8 mouse cellular contexts compared by ENCODE assay signal in genomic region chr17:34031465-34032173, GRCm38 (mm10). TPM values are rescaled to one million over a fixed set of nuclear protein-coding genes. Genes with fewer than 3 reads are reported as not detected.
DNase-seq lines count a peak whose midpoint lies in the region; ATAC-seq and TF ChIP-seq lines count a peak whose summit lies in the region.

Gene Slc39a7 (minus strand): TSS chr17:34031682.
Gene Rxrb (plus strand): TSS chr17:34031812.

- intact Hi-C loops in heart, adult 2 months (cut with DNase I), result loop anchor here (5.0 kb wide), 2 partner anchors 86 to 186 kb away; partner anchors contain the start of gene H2-DMa

- ATAC-seq in embryonic facial prominence, embryonic 14.5 days (ENCODE audit: low read depth), result peak; percentile 80
- ATAC-seq in limb, embryonic 13.5 days (ENCODE audit: low FRiP score, low read depth), result peak; percentile 83
- peak; percentile 79 for ATAC-seq in midbrain, embryonic 16.5 days

- H3K4me2 ChIP-seq in embryonic facial prominence, embryonic 14.5 days (ENCODE audit: low read depth, low read length), result peak within 1 kb of the TSS; percentile 98
- peak within 1 kb of the TSS; percentile 97 for H3K4me2 ChIP-seq in limb, embryonic 13.5 days (replicated peaks)
- H3K4me2 ChIP-seq in midbrain, embryonic 16.5 days (ENCODE audit: low read length), result peak within 1 kb of the TSS; percentile 85

- peak; percentile 83 for TF ChIP-seq POLR2A in heart, adult 2 months (IDR thresholded peaks at IDR 0.05; ENCODE audit: insufficient read depth, low read depth, low read length)

- peaks cover 53% of the 10 kb centered on the region for H3K36me3 ChIP-seq in embryonic facial prominence, embryonic 14.5 days (ENCODE audit: control insufficient read depth, insufficient read depth, low read length)
- peaks cover 2% of the 10 kb centered on the region; the same call in 1 of the 2 replicates for H3K36me3 ChIP-seq in heart, adult 2 months (ENCODE audit: control insufficient read depth, insufficient read depth, low read length)
- H3K36me3 ChIP-seq in limb, embryonic 13.5 days, result peaks cover 58% of the 10 kb centered on the region
- peaks cover 20% of the 10 kb centered on the region for H3K36me3 ChIP-seq in midbrain, embryonic 16.5 days (ENCODE audit: control insufficient read depth, insufficient read depth, low read length)

- H3K9ac ChIP-seq in embryonic facial prominence, embryonic 14.5 days (ENCODE audit: low read depth, low read length), result peak within 1 kb of the TSS; percentile 95
- peak within 1 kb of the TSS; percentile 95 for H3K9ac ChIP-seq in heart, adult 2 months (ENCODE audit: low read depth, low read length)
- peak within 1 kb of the TSS; percentile 94 for H3K9ac ChIP-seq in limb, embryonic 13.5 days
- peak within 1 kb of the TSS; percentile 90 for H3K9ac ChIP-seq in midbrain, embryonic 16.5 days (ENCODE audit: low read depth, low read length)

- H3K4me1 ChIP-seq in embryonic facial prominence, embryonic 14.5 days (ENCODE audit: control insufficient read depth, insufficient read depth, low read length), result peaks cover 31% of the 10 kb centered on the region
- peaks cover 19% of the 10 kb centered on the region for H3K4me1 ChIP-seq in heart, adult 2 months (ENCODE audit: control insufficient read depth, insufficient read depth, low read length)
- H3K4me1 ChIP-seq in limb, embryonic 13.5 days, result peaks cover 55% of the 10 kb centered on the region
- H3K4me1 ChIP-seq in midbrain, embryonic 16.5 days (ENCODE audit: control insufficient read depth, insufficient read depth, low read length), result peaks cover 44% of the 10 kb centered on the region

- peak within 1 kb of the TSS; percentile 88 for H3K4me3 ChIP-seq in embryonic facial prominence, embryonic 14.5 days (ENCODE audit: low read depth, low read length)
- peak within 1 kb of the TSS; percentile 92 for H3K4me3 ChIP-seq in heart, adult 2 months
- H3K4me3 ChIP-seq in limb, embryonic 13.5 days, result peak within 1 kb of the TSS; percentile 85
- peak within 1 kb of the TSS; percentile 81 for H3K4me3 ChIP-seq in midbrain, embryonic 16.5 days (ENCODE audit: low read depth, low read length)

- WGBS in embryonic facial prominence, embryonic 14.5 days, result 0% methylated on average over 14 of the region's 88 CpGs
- under 1% methylated on average over 88 of the region's 88 CpGs for WGBS in heart, adult 2 months
- under 1% methylated on average over 74 of the region's 88 CpGs for WGBS in limb, embryonic 13.5 days
- WGBS in midbrain, embryonic 16.5 days, result under 1% methylated on average over 70 of the region's 88 CpGs

- peak; percentile 57; the same call in 1 of the 2 replicates for TF ChIP-seq EP300 in heart, adult 2 months (IDR thresholded peaks at IDR 0.05; ENCODE audit: insufficient read depth, low read depth, low read length)

- TF ChIP-seq CTCF in heart, adult 2 months (IDR thresholded peaks at IDR 0.05), result no peak

- 0 out of 2 replicates have a peak, but pooled peaks cover 2% of the 10 kb centered on the region for H3K79me2 ChIP-seq in heart, adult 2 months (replicated peaks; ENCODE audit: control insufficient read depth, insufficient read depth, low read length)

- no peaks in the 10 kb centered on the region for H3K27me3 ChIP-seq in embryonic facial prominence, embryonic 14.5 days (replicated peaks; ENCODE audit: control insufficient read depth, insufficient read depth, low read length)
- H3K27me3 ChIP-seq in heart, adult 2 months (ENCODE audit: control insufficient read depth, insufficient read depth, low read length), result no peaks in the 10 kb centered on the region
- no peaks in the 10 kb centered on the region for H3K27me3 ChIP-seq in limb, embryonic 13.5 days
- H3K27me3 ChIP-seq in midbrain, embryonic 16.5 days (ENCODE audit: control insufficient read depth, insufficient read depth, low read depth, low read length), result no peaks in the 10 kb centered on the region

- H3K27ac ChIP-seq in embryonic facial prominence, embryonic 14.5 days (replicated peaks; ENCODE audit: low read depth, low read length), result peak within 1 kb of the TSS; percentile 95
- H3K27ac ChIP-seq in heart, adult 2 months, result peak within 1 kb of the TSS; percentile 99
- peak within 1 kb of the TSS; percentile 95 for H3K27ac ChIP-seq in limb, embryonic 13.5 days
- H3K27ac ChIP-seq in midbrain, embryonic 16.5 days (ENCODE audit: low read length), result peak within 1 kb of the TSS; percentile 98

- peak; percentile 96 for DNase-seq in 3T3-L1 (ENCODE audit: low read depth, low spot score)
- DNase-seq in adrenal gland, postnatal 4 days (ENCODE audit: low spot score in 2 of 2), result peak; percentile 98 to 99
- peak; percentile 98 for DNase-seq in embryonic facial prominence, embryonic 14.5 days (ENCODE audit: low spot score)
- peak; percentile 99 for DNase-seq in heart, adult 2 months
- peak; percentile 97 to 98 for DNase-seq in kidney, adult 8-10 months
- DNase-seq in spleen, postnatal 10 days (ENCODE audit: low spot score in 2 of 2), result peak; percentile 97 to 99

- H3K9me3 ChIP-seq in embryonic facial prominence, embryonic 14.5 days (ENCODE audit: control insufficient read depth, low read length), result no peaks in the 10 kb centered on the region
- H3K9me3 ChIP-seq in limb, embryonic 13.5 days, result no peaks in the 10 kb centered on the region
- H3K9me3 ChIP-seq in midbrain, embryonic 16.5 days (replicated peaks; ENCODE audit: control insufficient read depth, low read length, poor library complexity, severe bottlenecking), result no peaks in the 10 kb centered on the region

RNA-seq across cellular contexts. Expression of gene Slc39a7, which starts in this region (rescaled TPM):
- total RNA-seq in adrenal gland, postnatal 4 days (2021), result 100 to 1,000 TPM; 145 to 156 TPM
- polyA plus RNA-seq in embryonic facial prominence, embryonic 14.5 days (2014; fragmentation: Nextera tagmentation; extraction: Ambion mirVana), result 118 and 125 TPM in 2 replicates
- 10 to 100 TPM; 76.0 to 79.8 TPM for total RNA-seq in heart, adult 2 months (2021)
- polyA plus RNA-seq in heart, adult 2 months (2012; rRNA removed), result 64.0 and 72.5 TPM in 2 replicates
- polyA plus RNA-seq in limb, embryonic 13.5 days (2015; fragmentation: Nextera tagmentation; extraction: Ambion mirVana), result 237 and 244 TPM in 2 replicates
- polyA plus RNA-seq in midbrain, embryonic 16.5 days (2015; fragmentation: Nextera tagmentation; extraction: Ambion mirVana), result 163 and 175 TPM in 2 replicates

RNA-seq across cellular contexts. Expression of gene Rxrb, which starts in this region (rescaled TPM):
- total RNA-seq in adrenal gland, postnatal 4 days (2021), result 10 to 100 TPM; 74.5 to 78.0 TPM
- 26.0 and 29.2 TPM in 2 replicates for polyA plus RNA-seq in embryonic facial prominence, embryonic 14.5 days (2014; fragmentation: Nextera tagmentation; extraction: Ambion mirVana)
- total RNA-seq in heart, adult 2 months (2021), result 10 to 100 TPM; 39.1 to 42.4 TPM
- polyA plus RNA-seq in heart, adult 2 months (2012; rRNA removed), result 38.8 and 41.3 TPM in 2 replicates
- polyA plus RNA-seq in limb, embryonic 13.5 days (2015; fragmentation: Nextera tagmentation; extraction: Ambion mirVana), result 56.1 and 59.1 TPM in 2 replicates
- polyA plus RNA-seq in midbrain, embryonic 16.5 days (2015; fragmentation: Nextera tagmentation; extraction: Ambion mirVana), result 54.0 and 55.9 TPM in 2 replicates

Comparison
In these comparisons a context has a peak if more than half of its experiments do, and no peak if none do; other contexts are left out.
1. Peak in every context shown above with its lines: DNase-seq, ATAC-seq, H3K4me3 ChIP-seq and H3K27ac ChIP-seq.